Mouse (Mus musculus) monocyte, adult 5-6 weeks (primary cell): ENCODE data around the gene Nufip2. TPM values are rescaled to one million over a fixed set of nuclear protein-coding genes. Genes with fewer than 3 reads are reported as not detected.

Experiments used
- ATAC-seq: fragments of 153-309, 156-312 bp; replicated peaks from 2 replicates; pipeline ENCODE4 v1.8.0; 2017; ENCODE audit warnings: mild to moderate bottlenecking; ENCODE audit not compliant: low TSS enrichment, insufficient number of reproducible peaks, severe bottlenecking, poor library complexity, low FRiP score
- total RNA-seq: library from RNA; stranded (forward); fragments of 200-1000, 200-491, 200-594 nt; gene quantifications from 3 replicates; pipeline ENCODE4 v1.2.3, GENCODE M21; 2017

Nufip2 gene
- total RNA-seq, 1 experiment from 2014 or later: 146 TPM

- peak; percentile 77 for ATAC-seq
Measured at GRCm38 (mm10) chr11:77785768-77786561, 100.0 kb downstream of the Nufip2 start.

- ATAC-seq: no peak
Measured at GRCm38 (mm10) chr11:77787707-77788106, 101.8 kb downstream of the Nufip2 start, which contains the start of gene Gm10277. Gene Gm10277 (minus strand): TSS chr11:77787747.

GRCm38 (mm10) chr11:77789512-77789911 is 103.6 kb downstream of the Nufip2 start:
- no peak for ATAC-seq

DNA sequence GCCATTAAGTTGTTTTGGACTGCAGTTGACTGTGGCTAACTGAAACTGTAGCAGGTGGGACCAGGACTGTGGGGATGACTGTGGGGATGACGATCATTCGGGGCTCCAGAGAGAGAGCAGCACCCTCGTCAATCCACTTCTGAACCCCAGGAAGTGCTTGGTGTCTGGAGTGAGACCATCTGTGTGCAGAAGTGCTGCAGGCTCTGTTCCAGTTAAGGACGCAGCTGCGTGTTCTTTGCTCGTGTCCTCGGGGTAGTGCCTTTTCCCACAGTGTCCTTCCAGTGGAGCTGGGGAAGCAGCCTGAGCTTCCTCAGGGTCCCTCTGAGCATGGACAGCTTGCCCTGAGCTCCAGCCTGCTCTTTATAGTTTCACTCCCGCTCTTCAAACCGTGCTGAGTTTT is 104.3 kb downstream of the Nufip2 start:
- no peak for ATAC-seq

GRCm38 (mm10) chr11:77791241-77791727 is 105.3 kb downstream of the Nufip2 start:
- ATAC-seq: no peak

Other genes with a start within 250 kb of the Nufip2 start
- 0.19 to 1.1 TPM in 2 of 3 replicates, not detected in the other for gene Coro6, start 223.7 kb upstream of the Nufip2 start, total RNA-seq
- 0.58 TPM in 1 of 3 replicates, not detected in the others for gene Ankrd13b, start 196.5 kb upstream of the Nufip2 start, total RNA-seq
- 10.6 to 14.7 TPM (median 13.6 TPM) in 3 replicates for gene Git1, start 192.6 kb upstream of the Nufip2 start, total RNA-seq
- 3.7 to 13.8 TPM (median 7.7 TPM) in 3 replicates for gene Abhd15, start 171.0 kb upstream of the Nufip2 start, total RNA-seq
- gene Trp53i13, start 170.2 kb upstream of the Nufip2 start, total RNA-seq: 0.68 TPM in 1 of 3 replicates, not detected in the others
- not detected in 3 replicates for gene Gm10392, start 167.0 kb upstream of the Nufip2 start, total RNA-seq
- gene Taok1, start 78.3 kb upstream of the Nufip2 start, total RNA-seq: 63.1 to 91.5 TPM (median 68.0 TPM) in 3 replicates
- gene Cryba1, start 39.1 kb downstream of the Nufip2 start, total RNA-seq: not detected in 3 replicates
- gene Myo18a, start 77.1 kb downstream of the Nufip2 start, total RNA-seq: 142 to 166 TPM (median 145 TPM) in 3 replicates
- 0.68 to 1.2 TPM in 2 of 3 replicates, not detected in the other for gene Gm10277, start 101.6 kb downstream of the Nufip2 start, total RNA-seq
- gene Pipox, start 207.9 kb downstream of the Nufip2 start, total RNA-seq: not detected in 3 replicates
- not detected in 3 replicates for gene Sez6, start 244.6 kb downstream of the Nufip2 start, total RNA-seq